Mouse (Mus musculus): Measurements from ENCODE around the gene Pacs2.

DNA sequence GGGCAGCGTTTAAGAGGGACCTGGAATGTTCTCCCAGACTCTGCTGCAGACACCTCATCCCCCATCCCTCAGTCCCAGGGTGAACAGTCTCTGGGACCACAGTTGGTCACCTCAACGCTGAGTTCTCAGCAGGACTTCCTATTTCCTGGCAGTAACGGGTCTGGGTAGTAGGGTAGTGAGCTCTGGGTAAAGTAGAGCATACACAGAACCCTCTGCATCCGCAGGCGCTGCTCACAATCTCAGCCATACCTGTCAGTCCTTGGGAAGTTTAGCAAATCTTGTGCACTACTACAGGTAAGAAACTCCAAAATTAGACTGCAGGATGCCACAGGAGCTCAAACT is 13.2 kb upstream of the Pacs2 start:
- TF ChIP-seq CTCF (IDR thresholded peaks at IDR 0.05; ENCODE audit: control insufficient read depth, insufficient read depth, low read length) (no peak), POLR2A (IDR thresholded peaks at IDR 0.05; ENCODE audit: borderline replicate concordance, control insufficient read depth, low read depth, low read length) (no peak)
